Mouse (Mus musculus): ENCODE results near the gene Actc1. TPM values are rescaled to one million over a fixed set of nuclear protein-coding genes. Genes with fewer than 3 reads are reported as not detected.

Gene Actc1
- polyA plus RNA-seq (2012; ENCODE audit: insufficient read depth, low replicate concordance): not detected in 2 replicates

GRCm38 (mm10) chr2:114052696-114053598 lies at the start of gene Actc1:
Actc1 (minus strand) TSS chr2:114053548.
- Histone ChIP-seq H3K4me3 (replicated peaks) (no peak within 1 kb of the TSS), H3K4me1 (0 out of 2 replicates have a peak, but pooled peaks cover 4% of the 10 kb centered on the region), H3K9me3 (no peaks in the 10 kb centered on the region), H3K27me3 (replicated peaks) (peaks cover 4% of the 10 kb centered on the region), H3K36me3 (replicated peaks; ENCODE audit: low read length) (no peaks in the 10 kb centered on the region)
- TF ChIP-seq GATA1 (IDR thresholded peaks at IDR 0.05; ENCODE audit: borderline replicate concordance, low read length): no peak
- no peak for TF ChIP-seq FLI1 (IDR thresholded peaks at IDR 0.05; ENCODE audit: low read length)

DNA sequence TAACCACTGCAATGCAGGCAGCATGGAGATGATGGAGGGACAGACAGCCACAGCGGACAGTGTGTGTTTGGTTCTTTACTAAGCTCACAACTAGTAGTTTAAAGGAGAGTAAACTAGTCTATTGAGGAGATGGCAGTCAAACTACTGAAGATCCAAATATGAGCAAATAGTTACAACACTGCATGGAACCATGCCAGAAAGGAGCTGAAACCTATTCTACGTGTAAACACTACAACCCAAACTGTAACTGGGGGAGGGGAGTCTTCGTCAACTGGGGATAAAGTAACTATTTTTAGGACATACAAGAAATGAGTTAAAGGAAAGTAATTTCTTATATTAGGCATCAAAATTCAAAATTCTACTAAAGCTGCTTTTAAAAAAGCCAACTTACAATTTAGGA lies 49.1 kb upstream of the Actc1 start:
- Histone ChIP-seq H3K27me3 (replicated peaks) (no peaks in the 10 kb centered on the region), H3K4me3 (replicated peaks) (no peak overlapping the region), H3K9me3 (no peaks in the 10 kb centered on the region), H3K36me3 (replicated peaks; ENCODE audit: low read length) (peaks cover 88% of the 10 kb centered on the region), H3K4me1 (peaks cover 4% of the 10 kb centered on the region)
- TF ChIP-seq GATA1 (IDR thresholded peaks at IDR 0.05; ENCODE audit: borderline replicate concordance, low read length): no peak
- TF ChIP-seq FLI1 (IDR thresholded peaks at IDR 0.05; ENCODE audit: low read length): no peak

DNA sequence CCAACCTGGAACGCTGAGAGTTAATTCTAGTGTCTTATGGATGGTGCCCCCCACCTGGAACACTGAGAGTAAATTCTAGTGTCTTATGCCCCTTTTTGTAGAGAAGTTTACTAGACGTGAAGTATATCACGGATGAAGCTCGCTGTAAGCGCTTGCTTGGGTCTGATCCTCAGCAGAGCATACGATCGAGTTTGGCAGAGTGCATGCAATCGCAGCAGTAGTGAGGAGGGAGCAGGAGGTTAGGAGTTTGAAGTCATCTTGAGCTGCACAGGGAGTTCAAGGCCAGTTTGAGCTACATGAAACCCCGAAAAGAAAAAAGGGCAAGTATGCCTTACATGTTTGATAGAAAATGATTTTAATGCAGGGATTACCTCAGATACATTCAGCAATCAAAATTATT lies 47.5 kb upstream of the Actc1 start:
- Histone ChIP-seq H3K4me3 (replicated peaks) (no peak overlapping the region), H3K36me3 (replicated peaks; ENCODE audit: low read length) (peaks cover 71% of the 10 kb centered on the region), H3K27me3 (replicated peaks) (no peaks in the 10 kb centered on the region), H3K9me3 (no peaks in the 10 kb centered on the region), H3K4me1 (peaks cover 14% of the 10 kb centered on the region)
- TF ChIP-seq GATA1 (IDR thresholded peaks at IDR 0.05; ENCODE audit: borderline replicate concordance, low read length): no peak
- no peak for TF ChIP-seq FLI1 (IDR thresholded peaks at IDR 0.05; ENCODE audit: low read length)

- H3K27me3 ChIP-seq (replicated peaks): no peaks in the 10 kb centered on the region
- TF ChIP-seq FLI1 (IDR thresholded peaks at IDR 0.05; ENCODE audit: low read length) (no peak), GATA1 (IDR thresholded peaks at IDR 0.05; ENCODE audit: borderline replicate concordance, low read length) (no peak)
- H3K36me3 ChIP-seq (replicated peaks; ENCODE audit: low read length): peaks cover 61% of the 10 kb centered on the region
- no peak overlapping the region for H3K4me3 ChIP-seq (replicated peaks)
- peaks cover 24% of the 10 kb centered on the region for H3K4me1 ChIP-seq
- H3K9me3 ChIP-seq: no peaks in the 10 kb centered on the region
Measured at GRCm38 (mm10) chr2:114099816-114100215, 46.5 kb upstream of the Actc1 start.

GRCm38 (mm10) chr2:114099109-114099508 lies 45.8 kb upstream of the Actc1 start:
- H3K27me3 ChIP-seq (replicated peaks): no peaks in the 10 kb centered on the region
- H3K4me1 ChIP-seq: peaks cover 27% of the 10 kb centered on the region
- no peaks in the 10 kb centered on the region for H3K9me3 ChIP-seq
- TF ChIP-seq GATA1 (IDR thresholded peaks at IDR 0.05; ENCODE audit: borderline replicate concordance, low read length) (no peak), FLI1 (IDR thresholded peaks at IDR 0.05; ENCODE audit: low read length) (no peak)
- H3K4me3 ChIP-seq (replicated peaks): no peak overlapping the region
- H3K36me3 ChIP-seq (replicated peaks; ENCODE audit: low read length): peaks cover 54% of the 10 kb centered on the region

- Histone ChIP-seq H3K4me1 (peaks cover 32% of the 10 kb centered on the region), H3K27me3 (replicated peaks) (peaks cover 2% of the 10 kb centered on the region), H3K4me3 (replicated peaks) (peak overlapping the region; percentile 38), H3K36me3 (replicated peaks; ENCODE audit: low read length) (peaks cover 40% of the 10 kb centered on the region), H3K9me3 (no peaks in the 10 kb centered on the region)
- TF ChIP-seq FLI1 (IDR thresholded peaks at IDR 0.05; ENCODE audit: low read length) (no peak), GATA1 (IDR thresholded peaks at IDR 0.05; ENCODE audit: borderline replicate concordance, low read length) (no peak)
Measured at GRCm38 (mm10) chr2:114097627-114098026, 44.3 kb upstream of the Actc1 start.

- Histone ChIP-seq H3K9me3 (no peaks in the 10 kb centered on the region), H3K27me3 (replicated peaks) (peaks cover 2% of the 10 kb centered on the region), H3K36me3 (replicated peaks; ENCODE audit: low read length) (peaks cover 29% of the 10 kb centered on the region), H3K4me3 (replicated peaks) (no peak overlapping the region), H3K4me1 (peaks cover 32% of the 10 kb centered on the region)
- no peak for TF ChIP-seq GATA1 (IDR thresholded peaks at IDR 0.05; ENCODE audit: borderline replicate concordance, low read length)
- TF ChIP-seq FLI1 (IDR thresholded peaks at IDR 0.05; ENCODE audit: low read length): no peak
Measured at GRCm38 (mm10) chr2:114096570-114096969, 43.2 kb upstream of the Actc1 start.

GRCm38 (mm10) chr2:114095348-114095747 lies 42.0 kb upstream of the Actc1 start:
- peaks cover 18% of the 10 kb centered on the region for H3K36me3 ChIP-seq (replicated peaks; ENCODE audit: low read length)
- TF ChIP-seq GATA1 (IDR thresholded peaks at IDR 0.05; ENCODE audit: borderline replicate concordance, low read length) (no peak), FLI1 (IDR thresholded peaks at IDR 0.05; ENCODE audit: low read length) (no peak)
- H3K9me3 ChIP-seq: no peaks in the 10 kb centered on the region
- no peak overlapping the region for H3K4me3 ChIP-seq (replicated peaks)
- peaks cover 4% of the 10 kb centered on the region for H3K27me3 ChIP-seq (replicated peaks)
- H3K4me1 ChIP-seq: peaks cover 32% of the 10 kb centered on the region

DNA sequence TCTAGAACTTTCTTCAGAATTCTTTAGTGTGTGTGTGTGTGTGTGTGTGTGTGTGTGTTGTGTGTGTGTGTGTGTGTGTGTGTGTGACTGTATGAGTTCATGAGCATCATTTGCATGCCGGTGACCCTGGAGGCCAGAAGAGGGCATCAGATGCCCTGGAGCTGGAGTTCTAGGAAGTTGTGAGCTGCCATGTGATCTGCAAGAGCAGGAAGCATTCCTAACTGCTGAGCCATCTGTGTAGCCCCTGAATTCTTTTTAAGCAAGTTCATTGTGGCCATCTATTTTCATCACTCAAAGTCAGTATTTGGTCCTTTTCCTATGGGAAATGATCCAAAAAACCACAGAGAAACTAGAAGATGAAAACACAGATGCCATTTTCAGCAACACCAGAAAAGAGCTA lies 41.3 kb upstream of the Actc1 start:
- TF ChIP-seq GATA1 (IDR thresholded peaks at IDR 0.05; ENCODE audit: borderline replicate concordance, low read length): no peak
- TF ChIP-seq FLI1 (IDR thresholded peaks at IDR 0.05; ENCODE audit: low read length): no peak

DNA sequence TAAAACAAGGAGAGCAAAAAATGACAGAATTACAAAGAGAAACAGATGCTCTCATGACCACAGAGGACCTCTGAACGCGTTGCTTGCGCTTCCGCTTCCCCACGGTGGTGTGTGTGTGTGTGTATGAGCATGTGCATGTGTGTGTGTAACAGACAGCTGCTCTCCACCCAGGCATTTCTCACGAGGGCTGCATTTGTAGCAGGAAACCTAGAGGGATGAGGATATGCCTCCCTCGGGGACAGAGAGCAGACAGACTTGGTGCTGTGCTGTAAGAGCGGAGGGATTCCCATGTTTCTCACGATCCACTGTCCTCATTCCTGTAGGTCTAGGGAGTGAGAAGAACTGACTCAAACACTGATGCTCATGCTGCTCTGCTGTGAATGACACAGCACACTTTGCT lies 40.2 kb upstream of the Actc1 start:
- peaks cover 3% of the 10 kb centered on the region for H3K36me3 ChIP-seq (replicated peaks; ENCODE audit: low read length)
- TF ChIP-seq GATA1 (IDR thresholded peaks at IDR 0.05; ENCODE audit: borderline replicate concordance, low read length): no peak
- no peak for TF ChIP-seq FLI1 (IDR thresholded peaks at IDR 0.05; ENCODE audit: low read length)
- H3K4me3 ChIP-seq (replicated peaks): no peak overlapping the region
- H3K9me3 ChIP-seq: peaks cover 2% of the 10 kb centered on the region; the same call in 1 of the 2 replicates
- H3K27me3 ChIP-seq (replicated peaks): peaks cover 6% of the 10 kb centered on the region
- peaks cover 32% of the 10 kb centered on the region for H3K4me1 ChIP-seq

More for the DNA sequence above, 41.3 kb upstream of the Actc1 start:
- Histone ChIP-seq H3K36me3 (replicated peaks; ENCODE audit: low read length) (peaks cover 12% of the 10 kb centered on the region), H3K4me3 (replicated peaks) (no peak overlapping the region), H3K9me3 (peaks cover 2% of the 10 kb centered on the region; the same call in 1 of the 2 replicates), H3K27me3 (replicated peaks) (peaks cover 6% of the 10 kb centered on the region), H3K4me1 (peaks cover 32% of the 10 kb centered on the region)

All from megakaryocyte, embryonic 14.5 days (primary cell).